Mouse (Mus musculus) hematopoietic stem cell, adult 5-6 weeks (primary cell): Measurements from ENCODE around the gene Kyat1. TPM values are rescaled to one million over a fixed set of nuclear protein-coding genes. Genes with fewer than 3 reads are reported as not detected.
"Not testable (repeated sequence)": the region's sequence is repeated elsewhere in the genome, so short reads cannot be mapped to it uniquely, and the experiment has no call there.

Experiments
- ATAC-seq, 2 experiments: fragments of 125-278 bp in 1 of 2; replicated peaks in 1 of 2; 2 replicates each; pipeline ENCODE4 v1.8.0; 2016 to 2017; ENCODE audit warnings: inconsistent platforms in 2 of 2, mild to moderate bottlenecking in 2 of 2, moderate number of reproducible peaks in 2 of 2, low read depth in 1 of 2, moderate TSS enrichment in 1 of 2; ENCODE audit not compliant: low FRiP score in 2 of 2, poor library complexity in 2 of 2, severe bottlenecking in 2 of 2, insufficient read depth in 1 of 2, low TSS enrichment in 1 of 2
- total RNA-seq: library from RNA; stranded (forward); fragments of 172-1452, 232-1000 nt; gene quantifications from 2 replicates; pipeline ENCODE4 v1.2.3, GENCODE M21; 2017

Kyat1 gene
- total RNA-seq, 1 experiment from 2014 or later, result 9.3 TPM

DNA sequence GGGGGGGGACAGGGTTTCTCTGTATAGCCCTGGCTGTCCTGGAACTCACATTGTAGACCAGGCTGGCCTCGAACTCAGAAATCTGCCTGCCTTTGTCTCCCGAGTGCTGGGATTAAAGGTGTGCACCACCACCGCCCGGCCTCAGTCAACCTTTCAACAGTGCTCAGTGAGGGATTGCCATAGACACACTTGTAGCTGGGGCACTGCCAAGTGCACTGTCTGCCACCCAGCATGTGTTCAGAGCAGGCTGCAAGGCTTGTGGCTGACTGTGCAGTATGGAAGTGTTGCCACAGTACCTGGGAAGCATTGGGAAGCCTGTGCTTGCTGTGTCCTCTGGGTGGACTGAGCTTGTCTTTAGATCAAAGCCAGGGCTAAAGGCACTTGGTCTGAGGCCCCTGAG is 65.6 kb downstream of the Kyat1 start:
- ATAC-seq, result not testable (repeated sequence)

DNA sequence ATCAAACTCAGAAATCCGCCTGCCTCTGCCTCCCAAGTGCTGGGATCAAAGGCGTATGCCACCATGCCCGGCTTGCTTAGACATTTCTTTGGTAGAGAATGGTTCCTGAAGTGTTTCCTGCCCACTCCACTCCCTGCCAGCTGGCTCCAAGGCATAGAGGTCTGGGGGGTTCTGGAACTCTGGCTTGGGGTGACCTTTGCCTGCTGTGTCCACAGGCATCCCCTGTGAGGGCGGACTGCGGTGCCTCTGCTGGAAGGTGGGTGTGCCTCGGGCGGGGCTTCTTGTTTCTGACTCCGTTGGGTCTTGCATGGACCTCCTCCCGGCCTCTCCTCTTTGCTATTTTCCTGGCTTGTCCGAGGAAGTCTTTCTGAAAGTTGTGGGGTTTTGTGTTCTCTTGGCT is 69.2 kb downstream of the Kyat1 start:
- no peak for ATAC-seq

Other genes with a start within 250 kb of the Kyat1 start
- 135 and 155 TPM in 2 replicates for gene Sptan1, start 240.3 kb downstream of the Kyat1 start, total RNA-seq
- 8.4 and 11.6 TPM in 2 replicates for gene Wdr34, start 157.0 kb downstream of the Kyat1 start, total RNA-seq
- gene Set, start 148.5 kb downstream of the Kyat1 start, total RNA-seq, result 1,010 and 1,764 TPM in 2 replicates
- 20.9 and 24.7 TPM in 2 replicates for gene Pkn3, start 128.2 kb downstream of the Kyat1 start, total RNA-seq
- gene Zdhhc12, start 112.2 kb downstream of the Kyat1 start, total RNA-seq, result 5.4 and 6.5 TPM in 2 replicates
- gene Zer1, start 81.3 kb downstream of the Kyat1 start, total RNA-seq, result 12.6 and 15.6 TPM in 2 replicates
- gene Tbc1d13, start 72.1 kb downstream of the Kyat1 start, total RNA-seq, result 31.4 and 35.0 TPM in 2 replicates
- gene Endog, start 34.4 kb downstream of the Kyat1 start, total RNA-seq, result 3.2 and 8.1 TPM in 2 replicates
- 24.7 and 42.1 TPM in 2 replicates for gene Spout1, start 27.4 kb downstream of the Kyat1 start, total RNA-seq
- gene Lrrc8a, start 31.9 kb upstream of the Kyat1 start, total RNA-seq, result 11.3 and 15.3 TPM in 2 replicates
- gene Gm28035, start 34.7 kb upstream of the Kyat1 start, total RNA-seq, result 1.4 TPM in 1 of 2 replicates, not detected in the other
- gene Phyhd1, start 60.4 kb upstream of the Kyat1 start, total RNA-seq, result 1.2 and 2.1 TPM in 2 replicates
- gene Gm28038, start 75.2 kb upstream of the Kyat1 start, total RNA-seq, result not detected in 2 replicates
- 8.8 and 9.9 TPM in 2 replicates for gene Dolk, start 80.5 kb upstream of the Kyat1 start, total RNA-seq
- gene Nup188, start 80.5 kb upstream of the Kyat1 start, total RNA-seq, result 18.9 and 25.4 TPM in 2 replicates
- gene Sh3glb2, start 153.5 kb upstream of the Kyat1 start, total RNA-seq, result 30.4 and 41.2 TPM in 2 replicates
- gene Miga2, start 158.4 kb upstream of the Kyat1 start, total RNA-seq, result 7.4 and 14.8 TPM in 2 replicates
- 7.4 and 24.5 TPM in 2 replicates for gene Dolpp1, start 186.4 kb upstream of the Kyat1 start, total RNA-seq
- 7.1 and 8.9 TPM in 2 replicates for gene Crat, start 210.0 kb upstream of the Kyat1 start, total RNA-seq
- gene Ptpa, start 210.2 kb upstream of the Kyat1 start, total RNA-seq, result 60.4 and 66.6 TPM in 2 replicates